Comparison of ENCODE assay signal across 8 mouse cellular contexts in the genomic region with DNA sequence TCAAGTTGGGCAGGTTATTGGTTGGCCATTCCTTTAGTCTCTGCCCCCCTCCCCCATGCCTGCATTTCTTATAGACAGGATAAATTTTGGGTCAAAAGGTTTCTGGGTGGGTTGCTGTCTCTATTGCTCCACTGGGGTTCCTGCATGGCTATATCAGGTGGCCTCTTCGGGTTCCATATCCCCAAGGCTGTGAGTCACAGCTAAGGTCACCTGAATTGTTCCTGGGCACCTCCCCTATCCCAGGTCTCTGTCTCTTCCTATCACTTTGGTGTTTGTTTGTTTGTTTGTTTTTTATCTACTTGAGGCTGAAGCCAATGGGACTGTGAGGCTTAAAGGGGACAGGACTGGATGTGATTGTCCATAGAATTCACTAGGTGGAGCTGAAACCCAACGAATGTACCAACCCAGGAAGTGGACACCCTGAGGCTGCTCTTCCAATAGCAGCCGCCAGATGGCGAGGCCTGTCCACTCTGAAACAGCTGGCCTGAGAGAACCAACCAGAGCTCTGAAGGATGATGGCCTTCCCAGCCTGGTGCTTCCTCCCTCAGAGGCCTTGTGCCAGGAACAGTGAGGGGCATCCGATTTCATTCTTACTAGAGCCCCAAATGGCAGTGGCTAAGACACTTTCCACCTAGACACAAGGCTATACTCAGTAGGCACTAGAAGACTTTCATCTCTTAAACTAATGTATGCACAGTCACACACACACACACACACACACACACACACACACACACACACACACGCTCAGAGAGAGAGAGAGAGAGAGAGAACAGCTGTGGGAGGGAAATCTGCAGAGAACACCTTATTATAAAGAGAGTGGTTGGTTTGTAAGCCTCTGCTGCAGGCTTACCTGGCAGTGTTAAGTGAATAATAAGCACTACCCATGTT. TPM values are rescaled to one million over a fixed set of nuclear protein-coding genes. Genes with fewer than 3 reads are reported as not detected.
A peak's percentile ranks its signal among the peaks of the same experiment; 100 is the strongest.
DNase-seq lines count a peak whose midpoint lies in the region; ATAC-seq and TF ChIP-seq lines count a peak whose summit lies in the region.

No protein-coding gene starts in this region.

- 17% methylated on average over 6 of the region's 6 CpGs for WGBS in hindbrain, embryonic 16.5 days

- no peak; the same call in none of the 2 replicates for TF ChIP-seq CTCF in gastrocnemius, adult 2 months (IDR thresholded peaks at IDR 0.05)

- no peak overlapping the region for H3K9ac ChIP-seq in hindbrain, embryonic 16.5 days (ENCODE audit: low read depth, low read length)

- H3K4me3 ChIP-seq in gastrocnemius, adult 2 months = no peak overlapping the region
- H3K4me3 ChIP-seq in hindbrain, embryonic 16.5 days (ENCODE audit: low read length) = no peak overlapping the region

- peak; percentile 86 for DNase-seq in ZHBTc4 (ENCODE audit: low read depth, low spot score)
- peak; percentile 89 to 96 for DNase-seq in cerebellum, postnatal 4 days (ENCODE audit: low spot score in 2 of 2)
- DNase-seq in gastrocnemius, adult 2 months = peak; percentile 94
- peak; percentile 88 for DNase-seq in left cerebral cortex, adult 11 months (ENCODE audit: low spot score)
- DNase-seq in lung, postnatal 4 days = peak; percentile 92 to 94
- DNase-seq in right cerebral cortex, adult 18-20 months = peak; percentile 89
- peak; percentile 83 for DNase-seq in urinary bladder, adult 2 months (ENCODE audit: low spot score)

- H3K27ac ChIP-seq in gastrocnemius, adult 2 months = no peak overlapping the region
- no peak overlapping the region for H3K27ac ChIP-seq in hindbrain, embryonic 16.5 days (ENCODE audit: low read depth, low read length)

- intact Hi-C loops in gastrocnemius, adult 2 months (cut with DNase I) = loop anchor here (1.0 kb wide), 2 partner anchors 65 to 179 kb away; no protein-coding TSS in a partner anchor

- H3K9me3 ChIP-seq in hindbrain, embryonic 16.5 days (ENCODE audit: control insufficient read depth, low read length) = no peaks in the 10 kb centered on the region

- no peaks in the 10 kb centered on the region for H3K4me1 ChIP-seq in hindbrain, embryonic 16.5 days (ENCODE audit: control insufficient read depth, insufficient read depth, low read depth, low read length)

- no peaks in the 10 kb centered on the region for H3K27me3 ChIP-seq in hindbrain, embryonic 16.5 days (replicated peaks; ENCODE audit: control insufficient read depth, insufficient read depth, low read length)

- no peak overlapping the region for H3K4me2 ChIP-seq in hindbrain, embryonic 16.5 days (ENCODE audit: low read length)

- no peaks in the 10 kb centered on the region for H3K36me3 ChIP-seq in hindbrain, embryonic 16.5 days (ENCODE audit: control insufficient read depth, insufficient read depth, low read length)

- peak; percentile 92 for ATAC-seq in hindbrain, embryonic 16.5 days

RNA-seq across cellular contexts. Expression of a gene that starts 8.9 kb away (rescaled TPM):
- total RNA-seq in gastrocnemius, adult 2 months (2021) = 10 to 100 TPM; 35.5 to 75.4 TPM
- polyA plus RNA-seq in hindbrain, embryonic 16.5 days (2015; fragmentation: Nextera tagmentation; extraction: Ambion mirVana) = 22.4 and 26.5 TPM in 2 replicates
- 311 and 318 TPM in 2 replicates for polyA plus RNA-seq in urinary bladder, adult 2 months (2012; rRNA removed)

RNA-seq across cellular contexts. Expression of a gene that starts 37.0 kb away (rescaled TPM):
- under 1 TPM; 0.15 to 0.22 TPM for total RNA-seq in gastrocnemius, adult 2 months (2021)
- 10.6 and 10.9 TPM in 2 replicates for polyA plus RNA-seq in hindbrain, embryonic 16.5 days (2015; fragmentation: Nextera tagmentation; extraction: Ambion mirVana)
- 7.0 and 8.4 TPM in 2 replicates for polyA plus RNA-seq in urinary bladder, adult 2 months (2012; rRNA removed)

Comparison
In these comparisons a context has a peak if more than half of its experiments do, and no peak if none do; other contexts are left out.
1. RNA of a gene that starts 8.9 kb away (polyA plus RNA-seq): 311 to 318 TPM in urinary bladder, adult 2 months; 22.4 to 26.5 TPM in hindbrain, embryonic 16.5 days; every median in the first group is over 10 times any median in the second.
2. Peak in every context shown above with its lines, with median percentiles within 50 percentile points of each other: DNase-seq.